Mouse (Mus musculus) lung, postnatal 0 days (tissue): ENCODE data around the gene Itga9. TPM values are rescaled to one million over a fixed set of nuclear protein-coding genes. Genes with fewer than 3 reads are reported as not detected.

Experiments
- ATAC-seq: fragments of 200-750 bp; cut with Nextera tagmentation; 2 replicates; pipeline ENCODE4 v1.8.0; 2017; ENCODE audit warnings: moderate library complexity
- DNase-seq: peaks from one replicate; pipeline ENCODE4 v3.0.0-alpha.2; 2016; ENCODE audit warnings: low spot score
- H3K27ac ChIP-seq: fragments of 300-500 bp; sonication (generic); 2 replicates; pipeline ENCODE4 v1.5.1; 2014; ENCODE audit warnings: antibody characterized with exemption, mild to moderate bottlenecking, low read length, mixed read lengths
- H3K27me3 ChIP-seq: fragments of 300-500 bp; sonication (generic); replicated peaks from 2 replicates; pipeline ENCODE4 v1.6.1; 2014; ENCODE audit warnings: low read length, mixed read lengths; ENCODE audit not compliant: insufficient read depth
- H3K36me3 ChIP-seq: fragments of 300-500 bp; sonication (generic); 2 replicates; pipeline ENCODE4 v1.6.1; 2014; ENCODE audit warnings: low read length, mixed read lengths; ENCODE audit not compliant: insufficient read depth
- H3K4me1 ChIP-seq: fragments of 300-500 bp; sonication (generic); 2 replicates; pipeline ENCODE4 v1.6.1; 2014; ENCODE audit warnings: antibody characterized with exemption, low read depth, low read length, mixed read lengths; ENCODE audit not compliant: insufficient read depth
- H3K4me2 ChIP-seq: fragments of 300-500 bp; sonication (generic); replicated peaks from 2 replicates; pipeline ENCODE4 v1.6.1; 2014; ENCODE audit warnings: low read depth, mild to moderate bottlenecking, low read length, moderate library complexity, mixed read lengths
- H3K4me3 ChIP-seq: fragments of 300-500 bp; sonication (generic); 2 replicates; pipeline ENCODE4 v1.5.1; 2014; ENCODE audit warnings: low read depth, low read length
- H3K9ac ChIP-seq: fragments of 300-500 bp; sonication (generic); replicated peaks from 2 replicates; pipeline ENCODE4 v1.6.1; 2014; ENCODE audit warnings: low read depth, mild to moderate bottlenecking
- H3K9me3 ChIP-seq: fragments of 300-500 bp; sonication (generic); 2 replicates; pipeline ENCODE4 v1.6.1; 2016; ENCODE audit warnings: low read length, mixed read lengths
- CTCF ChIP-seq: IDR thresholded peaks from 2 replicates; pipeline ENCODE4 v1.5.1; 2016; ENCODE audit warnings: antibody characterized with exemption, mild to moderate bottlenecking
- EP300 ChIP-seq: IDR thresholded peaks from 2 replicates; pipeline ENCODE4 v1.6.1; 2016; ENCODE audit warnings: antibody characterized with exemption, mild to moderate bottlenecking, control low read depth
- WGBS: fragments of 180-500 bp; shearing (Covaris S2); extraction: QIAGEN DNeasy Blood & Tissue Kit; methylation state at CpG from one replicate; pipeline ENCODE4 v1.1.7; 2014; 5-methylcytosine and 5-hydroxymethylcytosine counted together
- polyA plus RNA-seq: library from polyadenylated mRNA; unstranded; fragments of >200 nt; fragmentation: Nextera tagmentation; extraction: Ambion mirVana; gene quantifications from 2 replicates; pipeline ENCODE4 v1.2.1, GENCODE M21; 2015

The Itga9 gene
- polyA plus RNA-seq, 1 experiment from 2014 or later: 24.2 TPM

GRCm38 (mm10) chr9:118937515-118937914 is 331.0 kb downstream of the Itga9 start:
- no peak for ATAC-seq
- TF ChIP-seq CTCF (no peak), EP300 (no peak)
- WGBS: 62% methylated on average over 3 of the region's 3 CpGs

GRCm38 (mm10) chr9:118939410-118939809 is 332.9 kb downstream of the Itga9 start:
- no peak overlapping the region for H3K9ac ChIP-seq
- H3K27me3 ChIP-seq: no peaks in the 10 kb centered on the region
- TF ChIP-seq CTCF (no peak), EP300 (peak; percentile 25; the same call in 1 of the 2 replicates)
- H3K4me1 ChIP-seq: peaks cover 20% of the 10 kb centered on the region
- H3K27ac ChIP-seq: peak overlapping the region; percentile 64
- DNase-seq (no peak), ATAC-seq (peak; percentile 40)
- no peaks in the 10 kb centered on the region for H3K9me3 ChIP-seq
- H3K4me2 ChIP-seq: no peak overlapping the region
- H3K36me3 ChIP-seq: no peaks in the 10 kb centered on the region
- 29% methylated on average over 13 of the region's 13 CpGs for WGBS
- H3K4me3 ChIP-seq: no peak overlapping the region

More at GRCm38 (mm10) chr9:118937515-118937914, 331.0 kb downstream of the Itga9 start:
- Histone ChIP-seq H3K36me3 (no peaks in the 10 kb centered on the region), H3K4me2 (no peak overlapping the region), H3K27me3 (no peaks in the 10 kb centered on the region), H3K9me3 (no peaks in the 10 kb centered on the region), H3K27ac (no peak overlapping the region; the same call in 1 of the 2 replicates), H3K4me1 (peaks cover 11% of the 10 kb centered on the region; the same call in 1 of the 2 replicates), H3K9ac (no peak overlapping the region), H3K4me3 (no peak overlapping the region)
- DNase-seq: no peak

- Histone ChIP-seq H3K27ac (peak overlapping the region; percentile 64), H3K27me3 (no peaks in the 10 kb centered on the region), H3K4me2 (no peak overlapping the region), H3K36me3 (no peaks in the 10 kb centered on the region), H3K9me3 (no peaks in the 10 kb centered on the region), H3K9ac (no peak overlapping the region), H3K4me3 (no peak overlapping the region), H3K4me1 (peaks cover 20% of the 10 kb centered on the region)
- TF ChIP-seq EP300 (no peak), CTCF (no peak)
- ATAC-seq (no peak), DNase-seq (no peak)
- WGBS: 64% methylated on average over 12 of the region's 12 CpGs
Measured at GRCm38 (mm10) chr9:118939831-118940230, 333.3 kb downstream of the Itga9 start.

- Histone ChIP-seq H3K4me2 (no peak overlapping the region), H3K9me3 (no peaks in the 10 kb centered on the region), H3K4me1 (peaks cover 20% of the 10 kb centered on the region), H3K9ac (no peak overlapping the region), H3K27me3 (no peaks in the 10 kb centered on the region), H3K4me3 (no peak overlapping the region), H3K27ac (peak overlapping the region; percentile 64), H3K36me3 (no peaks in the 10 kb centered on the region)
- no peak for DNase-seq
- TF ChIP-seq EP300 (no peak), CTCF (no peak)
- 55% methylated on average over 12 of the region's 12 CpGs for WGBS
- no peak for ATAC-seq
Measured at GRCm38 (mm10) chr9:118940591-118941207, 334.2 kb downstream of the Itga9 start.

GRCm38 (mm10) chr9:118942030-118942429 is 335.5 kb downstream of the Itga9 start:
- Histone ChIP-seq H3K4me1 (peaks cover 20% of the 10 kb centered on the region), H3K9ac (no peak overlapping the region), H3K4me2 (no peak overlapping the region), H3K9me3 (no peaks in the 10 kb centered on the region), H3K36me3 (no peaks in the 10 kb centered on the region), H3K27me3 (no peaks in the 10 kb centered on the region), H3K4me3 (no peak overlapping the region), H3K27ac (no peak overlapping the region)
- 68% methylated on average over 4 of the region's 4 CpGs for WGBS
- DNase-seq (no peak), ATAC-seq (no peak)
- no peak for TF ChIP-seq EP300
- no peak for TF ChIP-seq CTCF

GRCm38 (mm10) chr9:118943941-118944340 is 337.5 kb downstream of the Itga9 start:
- Histone ChIP-seq H3K4me1 (peaks cover 19% of the 10 kb centered on the region), H3K4me3 (no peak overlapping the region), H3K9me3 (no peaks in the 10 kb centered on the region), H3K27ac (peak overlapping the region; percentile 68), H3K27me3 (no peaks in the 10 kb centered on the region), H3K4me2 (peak overlapping the region; percentile 22; the same call in 1 of the 2 replicates), H3K9ac (no peak overlapping the region), H3K36me3 (no peaks in the 10 kb centered on the region)
- DNase-seq (no peak), ATAC-seq (peak; percentile 8; the same call in 1 of the 2 replicates)
- WGBS: 31% methylated on average over 5 of the region's 5 CpGs
- TF ChIP-seq EP300 (no peak), CTCF (no peak)
